Mouse (Mus musculus) CD4-positive helper T cell, adult 2 months (primary cell): ENCODE data around the gene Dusp1.

Experiments
- DNase-seq: peaks from one replicate; pipeline ENCODE4 v3.0.0-alpha.2; 2012; ENCODE audit warnings: low read depth, missing footprints, low spot score

Gene Dusp1

DNA sequence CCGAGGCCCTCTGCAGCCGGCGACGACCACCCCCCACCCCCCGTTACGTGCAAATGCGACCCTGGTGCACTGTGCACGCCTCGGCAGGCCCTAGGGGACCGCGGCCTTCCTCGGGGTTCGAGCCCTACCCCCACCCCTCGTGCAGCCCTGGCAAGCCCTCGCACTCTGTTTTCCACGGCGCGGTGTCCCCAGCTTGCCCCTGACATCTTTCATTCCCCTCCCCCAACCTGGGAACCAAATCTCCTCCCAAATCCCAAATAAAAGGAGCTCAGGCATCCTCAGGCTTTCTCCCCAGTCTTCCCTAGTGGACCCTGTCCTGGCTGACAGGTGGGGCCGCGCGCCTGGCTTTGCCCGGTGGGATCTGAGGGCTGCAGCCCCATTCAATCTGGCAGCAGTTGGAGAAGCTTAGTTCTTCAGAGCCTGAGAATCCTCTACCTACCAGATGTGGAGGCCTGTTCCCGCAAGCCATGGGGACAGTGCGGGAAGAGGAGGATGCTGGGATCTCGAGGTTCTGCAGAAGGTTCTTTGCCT is at the start of gene Dusp1:
TSS of gene Dusp1 (minus strand) at position 478 of the 531 bp plus-strand sequence.
- no peak for DNase-seq

DNA sequence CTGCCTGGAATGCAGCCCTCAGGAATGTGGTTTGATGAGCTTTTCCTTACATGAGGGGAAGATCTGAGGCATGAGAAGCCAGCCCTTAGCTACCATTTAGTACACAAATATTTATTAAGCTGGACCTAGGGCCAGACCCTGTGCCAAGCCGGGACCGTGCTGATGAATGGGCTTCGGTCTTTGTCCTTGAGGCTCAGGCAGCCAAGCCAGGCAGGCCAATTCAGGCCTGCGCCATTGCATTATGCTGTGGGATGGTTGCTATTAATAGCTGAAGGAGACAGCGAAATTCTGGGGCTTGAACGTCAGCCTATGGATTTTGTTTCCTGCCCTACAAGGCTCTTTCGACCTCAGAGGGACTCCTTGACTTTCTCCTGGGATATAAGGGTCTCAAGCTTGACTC is 49.4 kb upstream of the Dusp1 start:
- no peak for DNase-seq

DNA sequence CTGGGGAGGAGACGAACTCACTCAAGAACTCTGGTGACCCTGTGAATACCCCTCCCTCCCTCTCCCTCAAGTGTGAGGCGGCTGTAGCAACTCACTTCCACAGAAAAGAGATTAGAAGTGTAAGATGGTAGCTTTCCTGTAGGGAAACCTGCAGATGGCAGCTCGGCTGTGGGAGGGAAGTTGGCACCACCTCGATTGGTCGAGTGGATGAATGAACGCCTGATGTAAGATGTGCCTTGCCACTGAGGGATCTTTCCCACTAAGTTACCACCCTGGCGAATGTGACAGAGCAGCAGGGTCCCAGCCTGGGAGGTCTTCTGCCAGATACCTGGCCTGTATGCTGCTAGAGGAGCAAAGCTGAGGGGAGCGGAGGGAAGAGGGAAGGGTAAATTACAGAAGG is 47.9 kb upstream of the Dusp1 start:
- no peak for DNase-seq

DNA sequence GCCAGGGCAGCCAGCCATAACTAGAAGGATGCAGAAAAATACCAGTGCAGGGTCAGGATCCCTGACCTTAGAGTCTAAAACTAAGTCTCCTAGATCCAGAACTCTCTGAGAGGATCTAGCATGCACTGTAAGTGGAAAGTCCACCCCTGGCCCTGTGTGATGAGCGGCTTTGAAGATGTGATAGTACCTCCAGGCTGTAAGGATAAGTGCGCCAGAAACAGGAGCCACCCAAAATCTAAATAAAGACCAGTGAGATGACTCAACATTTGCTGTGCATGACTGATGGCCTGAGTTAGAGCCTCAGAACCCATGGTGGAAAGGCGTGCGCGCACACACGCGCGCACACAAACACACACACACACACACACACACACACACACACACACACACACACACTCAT is 46.9 kb upstream of the Dusp1 start:
- DNase-seq = no peak

DNA sequence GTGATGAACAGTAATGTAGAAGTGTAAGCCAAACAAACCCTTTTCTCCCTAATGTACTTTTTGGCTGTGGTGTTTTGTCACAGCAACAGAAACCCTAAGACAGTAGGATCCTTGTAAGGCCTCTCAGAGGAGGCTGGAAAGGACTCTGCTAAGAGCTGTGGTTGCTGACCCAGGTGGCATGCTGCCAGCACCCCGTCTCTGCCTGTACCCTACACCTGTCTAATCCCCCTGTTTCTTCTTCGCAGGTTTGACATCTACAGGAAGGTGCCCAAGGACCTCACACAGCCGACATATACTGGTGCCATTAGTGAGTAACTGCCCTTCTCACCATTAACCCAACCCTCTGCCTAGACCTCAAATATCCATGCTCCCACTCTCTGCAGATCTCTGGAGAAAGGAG is 46.4 kb upstream of the Dusp1 start:
- no peak for DNase-seq

DNA sequence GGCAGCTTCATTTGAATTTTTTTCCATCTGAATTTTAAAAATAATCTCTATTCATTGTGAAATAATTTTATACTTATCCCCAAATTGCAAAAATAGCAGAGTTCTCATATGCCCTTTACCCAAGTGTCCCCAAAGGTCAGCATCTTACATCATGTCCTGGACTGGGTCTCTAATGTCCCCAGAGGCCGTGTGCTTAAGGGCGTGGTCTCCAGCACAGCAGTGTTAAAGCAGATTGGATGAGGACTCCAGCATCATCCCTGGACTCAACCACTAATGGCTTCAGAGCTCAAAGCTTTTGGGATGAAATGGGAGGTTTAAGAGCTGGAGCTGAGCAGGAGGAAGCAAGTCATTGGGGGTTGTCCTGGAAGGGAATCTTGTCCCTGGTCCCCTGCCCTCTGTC is 44.6 kb upstream of the Dusp1 start:
- no peak for DNase-seq

DNA sequence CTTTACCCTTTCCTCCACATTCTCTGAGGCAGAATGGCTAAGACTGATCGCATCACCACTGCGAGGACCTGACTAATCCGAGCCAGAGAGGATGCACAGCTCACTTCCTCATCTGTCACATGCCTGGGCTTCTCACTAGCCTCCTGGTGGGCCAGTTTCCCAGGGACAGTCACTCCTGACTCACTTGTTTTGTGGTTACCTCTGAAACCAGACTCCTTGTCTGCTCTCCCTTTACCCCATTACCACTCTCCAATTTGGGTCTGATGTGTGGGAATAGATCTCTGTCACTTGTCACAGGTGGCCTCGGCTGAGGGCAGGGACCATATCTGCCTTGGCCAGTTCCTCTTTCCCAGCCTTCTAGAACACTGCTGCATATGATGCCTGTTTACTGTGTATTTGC is 43.7 kb upstream of the Dusp1 start:
- DNase-seq = no peak

DNA sequence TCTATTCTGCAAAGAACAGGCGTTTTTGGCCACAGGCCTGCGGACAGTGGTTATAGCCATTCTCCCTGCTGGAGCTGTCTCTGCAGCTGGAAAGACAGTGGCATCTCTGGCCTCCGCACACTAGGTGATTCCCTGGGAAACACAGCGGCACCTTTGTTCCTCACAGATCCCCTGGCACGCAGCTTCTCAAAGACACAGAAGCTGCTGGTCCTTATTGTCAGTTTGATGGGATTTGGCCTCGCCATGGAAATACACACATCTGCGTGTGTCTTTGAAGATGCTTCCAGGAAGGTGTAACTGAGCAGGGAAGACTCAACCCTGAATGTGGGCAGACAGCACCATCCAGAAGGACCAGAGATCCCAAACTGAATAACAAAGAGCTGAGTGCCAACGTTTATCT is 41.4 kb upstream of the Dusp1 start:
- DNase-seq = no peak

DNA sequence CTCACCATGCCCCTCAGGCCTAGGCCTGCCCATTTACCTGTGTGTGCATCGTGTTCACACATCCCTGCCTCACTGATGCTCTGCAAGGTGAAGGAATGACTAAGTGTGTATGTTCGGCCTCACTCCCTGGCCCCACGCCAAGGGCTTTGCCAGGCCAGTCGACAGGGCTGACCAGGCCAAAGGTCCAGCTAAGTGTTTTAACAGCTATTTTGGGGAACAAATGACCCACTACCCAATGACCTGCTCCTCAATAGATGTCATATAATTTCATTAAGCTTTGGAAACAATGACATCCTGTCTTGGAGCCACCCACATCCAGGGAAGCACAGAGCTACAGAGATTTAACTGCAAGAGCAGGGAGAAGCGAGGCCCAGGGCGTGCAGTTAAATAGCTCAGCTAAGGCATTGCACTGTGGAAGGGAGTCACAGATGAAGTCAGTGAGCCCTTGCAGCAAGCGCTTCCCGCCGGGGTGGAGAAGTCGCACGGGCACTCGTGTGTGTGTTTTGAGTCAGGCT is 40.5 kb upstream of the Dusp1 start:
- no peak for DNase-seq

DNA sequence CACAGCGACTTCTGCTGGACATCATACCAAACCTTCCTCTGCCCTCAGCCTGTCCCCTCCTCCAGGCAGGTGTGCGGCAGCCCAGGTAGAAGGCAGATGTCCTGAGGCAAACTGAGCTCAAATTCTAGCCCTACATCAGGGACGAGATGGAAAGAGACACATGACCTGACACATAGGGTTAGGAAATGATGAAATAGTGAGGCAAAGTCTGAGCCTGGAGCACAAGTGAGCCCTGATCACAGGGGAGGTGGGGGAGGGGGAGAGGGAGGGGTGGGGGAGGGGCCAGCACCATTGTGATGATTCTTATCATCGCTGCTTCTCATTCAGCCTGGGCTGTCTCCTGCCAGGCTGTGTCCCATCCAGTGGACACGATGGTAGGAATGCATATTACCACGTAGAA is 40.0 kb upstream of the Dusp1 start:
- no peak for DNase-seq

DNA sequence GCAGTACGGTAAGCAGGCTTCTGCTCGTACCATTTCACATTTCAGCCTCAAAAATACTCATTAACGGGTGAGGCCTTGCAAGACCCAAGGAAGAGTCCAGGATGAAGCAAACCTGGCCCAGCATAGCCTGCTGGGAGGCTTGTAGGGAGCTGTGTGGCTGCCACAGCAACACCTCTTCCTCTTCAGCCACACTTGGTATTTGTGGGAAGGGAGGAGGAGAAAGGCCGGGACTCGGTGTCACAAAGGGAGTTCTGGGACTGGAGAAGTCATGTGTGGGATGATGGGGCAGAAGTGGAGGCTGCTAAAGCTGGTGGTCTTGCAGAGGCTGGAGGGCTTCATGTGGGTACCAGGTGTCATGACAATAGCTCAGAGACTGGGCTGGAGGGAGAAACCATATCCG is 39.6 kb upstream of the Dusp1 start:
- no peak for DNase-seq

DNA sequence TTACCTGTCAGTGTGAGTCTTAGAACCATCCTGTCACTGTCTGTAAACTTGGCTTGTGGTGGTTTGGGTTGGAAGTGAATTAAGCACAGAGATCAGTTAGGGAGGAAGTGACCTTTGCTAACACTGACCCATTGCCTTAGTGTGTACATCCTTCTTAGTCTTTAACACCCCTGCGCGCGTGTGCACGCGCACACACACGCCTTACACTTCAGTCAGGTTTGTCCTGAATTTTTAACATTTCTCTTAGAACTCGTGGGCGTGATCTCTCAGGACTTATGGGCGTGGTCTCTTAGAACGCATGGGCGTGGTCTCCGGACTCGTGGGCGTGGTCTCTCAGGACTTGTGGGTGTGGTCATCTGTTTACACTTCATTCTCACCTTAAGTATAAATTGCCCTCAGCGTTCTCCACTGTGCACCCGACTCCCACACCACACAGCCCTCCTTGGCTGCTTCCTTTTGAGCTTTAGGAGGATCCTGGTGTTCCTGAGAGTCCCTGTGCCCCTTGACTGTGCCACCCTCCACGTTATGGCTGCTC is 39.1 kb upstream of the Dusp1 start:
- DNase-seq = no peak

DNA sequence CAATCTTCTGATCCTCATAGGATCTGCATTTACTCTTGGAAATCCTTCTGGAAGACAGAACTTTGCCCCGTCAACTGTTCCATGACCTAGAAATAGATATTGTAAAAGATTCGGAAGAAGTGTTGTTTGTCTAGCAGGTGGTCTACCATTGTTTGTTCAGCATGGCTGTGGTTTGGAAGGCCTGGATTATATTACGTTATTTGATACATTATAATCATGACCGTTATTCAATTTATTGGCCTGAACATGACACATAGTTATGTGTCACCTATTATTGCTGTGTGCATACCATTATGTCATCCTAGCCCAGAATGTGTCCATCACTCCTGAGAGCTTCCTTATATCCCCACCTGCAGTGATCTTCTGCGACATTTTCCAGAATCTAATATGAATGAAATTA is 36.9 kb upstream of the Dusp1 start:
- DNase-seq = no peak

DNA sequence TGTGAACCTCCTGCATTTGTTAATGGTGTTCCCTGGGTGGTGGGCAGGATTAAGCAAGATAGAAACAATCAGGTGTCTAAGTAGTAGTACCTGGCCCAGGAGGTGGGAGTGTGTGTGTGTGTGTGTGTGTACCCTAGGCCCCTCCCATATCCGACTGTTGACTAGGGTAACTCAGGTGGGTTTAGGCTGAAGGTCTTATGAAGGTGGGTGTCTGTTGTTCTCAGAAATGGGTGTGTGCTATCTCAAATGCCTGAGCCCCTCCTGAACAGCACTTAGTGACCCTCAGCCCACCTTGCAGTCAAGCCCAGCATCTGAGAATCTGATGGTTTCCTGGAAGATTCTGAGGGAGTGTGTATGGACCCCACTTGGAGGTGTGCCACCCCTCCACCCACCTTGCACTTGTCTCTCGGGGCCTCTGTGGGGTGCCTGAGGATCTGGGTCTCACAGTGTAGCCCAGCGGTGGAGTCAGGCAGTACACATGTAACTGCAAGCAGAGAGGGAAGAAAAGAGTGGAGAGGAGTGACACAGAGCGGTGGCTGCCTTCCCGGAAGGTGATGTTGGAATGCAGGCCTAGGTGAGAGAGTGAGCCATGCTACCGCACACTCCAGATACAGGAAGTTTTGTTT is 35.0 kb upstream of the Dusp1 start:
- DNase-seq = no peak

DNA sequence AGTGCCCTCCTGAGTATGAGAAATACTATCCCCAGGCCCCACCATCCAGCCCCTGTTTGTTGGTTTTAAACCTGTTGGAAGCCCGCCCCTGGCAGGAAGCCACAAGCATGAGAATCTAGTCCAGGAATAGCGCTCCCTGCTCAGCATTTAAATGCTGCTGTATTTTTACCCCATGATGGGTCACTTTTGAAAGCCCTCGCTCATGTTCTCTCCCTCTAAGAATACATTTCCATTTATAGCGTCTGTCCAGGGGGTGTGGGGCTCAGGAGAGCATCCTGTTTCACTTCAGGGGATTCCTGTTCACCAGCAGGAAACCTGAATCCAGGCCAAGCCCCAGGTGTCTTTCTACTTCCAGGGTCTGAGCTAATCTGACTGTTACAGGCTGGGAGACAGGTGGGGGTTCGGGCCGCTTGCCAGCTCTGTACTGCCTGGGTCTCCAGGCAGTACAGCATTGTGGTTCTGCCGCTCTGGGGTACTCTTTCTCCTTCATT is 34.3 kb upstream of the Dusp1 start:
- DNase-seq = no peak

DNA sequence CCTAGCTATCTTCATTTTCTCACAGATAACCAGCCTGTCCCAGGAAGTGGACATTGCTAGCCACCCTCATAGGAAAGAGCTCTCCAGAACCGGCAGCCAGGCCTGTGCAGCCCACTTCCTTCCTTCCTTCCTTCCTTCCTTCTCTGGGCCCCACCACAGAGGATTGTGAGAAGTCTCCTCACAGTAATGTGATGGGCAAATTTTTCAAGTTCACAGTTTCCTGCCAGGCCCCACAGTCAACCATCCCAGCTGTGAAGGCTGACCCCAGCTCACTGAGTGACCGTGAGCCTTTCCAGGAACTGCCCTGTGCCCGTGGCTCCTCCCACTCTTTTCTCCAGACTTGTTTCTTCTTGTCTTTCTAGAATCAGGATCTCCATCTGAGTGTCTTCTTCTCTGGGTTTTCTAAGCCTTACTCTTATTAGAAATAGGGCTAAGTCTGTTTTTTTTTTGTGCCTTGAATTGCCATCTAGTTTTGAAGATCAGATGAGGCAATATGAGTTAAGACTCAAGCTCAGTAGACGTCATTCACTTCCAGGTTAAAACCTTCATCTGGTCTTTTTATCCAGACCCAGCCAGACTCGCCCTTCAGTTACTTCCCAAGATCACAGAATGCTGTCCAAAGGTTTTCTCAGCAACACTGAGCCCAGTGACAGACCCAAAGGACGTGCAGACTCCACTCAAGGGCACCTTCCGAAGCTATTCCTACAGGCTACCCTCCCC is 33.7 kb upstream of the Dusp1 start:
- peak; percentile 19 for DNase-seq

DNA sequence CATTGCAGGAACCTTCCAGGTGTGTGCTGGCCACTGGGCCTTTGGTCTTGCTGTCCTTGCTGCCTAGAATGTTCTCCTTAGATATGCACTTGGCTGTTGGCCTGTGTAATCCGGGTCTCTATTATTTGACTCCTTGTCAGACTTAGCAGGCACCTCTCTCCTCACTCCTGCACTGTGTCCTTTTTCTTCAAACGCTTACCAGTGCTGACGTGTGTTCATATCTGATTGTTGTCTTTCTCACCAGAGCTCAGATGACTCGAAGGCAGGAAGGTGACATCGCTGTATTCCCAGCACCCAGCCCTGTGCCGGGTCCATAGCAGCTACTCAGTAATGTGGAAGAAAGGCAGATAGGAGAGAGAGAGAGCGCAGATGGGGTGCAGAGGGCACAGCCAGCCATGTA is 33.0 kb upstream of the Dusp1 start:
- DNase-seq = peak; percentile 29

DNA sequence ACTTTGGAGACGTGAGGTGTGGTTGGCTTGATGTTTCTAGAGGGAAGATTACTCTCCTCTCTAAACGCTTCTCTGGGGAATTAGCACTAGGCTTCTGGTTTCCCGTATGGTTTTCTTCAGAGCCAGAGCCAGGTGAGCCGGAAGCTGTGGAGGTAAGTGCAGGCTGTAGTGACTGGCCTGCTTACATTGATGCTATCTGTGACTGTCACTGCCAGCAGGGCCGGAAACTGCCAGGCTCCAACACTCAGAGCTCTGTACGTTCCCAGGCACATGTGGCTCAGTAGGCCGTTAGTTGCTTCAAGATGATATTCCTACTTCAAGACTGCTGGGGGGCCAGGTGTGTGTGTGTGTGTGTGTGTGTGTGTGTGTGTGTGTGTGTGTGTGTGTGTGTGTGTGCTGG is 32.2 kb upstream of the Dusp1 start:
- peak; percentile 26 for DNase-seq

DNA sequence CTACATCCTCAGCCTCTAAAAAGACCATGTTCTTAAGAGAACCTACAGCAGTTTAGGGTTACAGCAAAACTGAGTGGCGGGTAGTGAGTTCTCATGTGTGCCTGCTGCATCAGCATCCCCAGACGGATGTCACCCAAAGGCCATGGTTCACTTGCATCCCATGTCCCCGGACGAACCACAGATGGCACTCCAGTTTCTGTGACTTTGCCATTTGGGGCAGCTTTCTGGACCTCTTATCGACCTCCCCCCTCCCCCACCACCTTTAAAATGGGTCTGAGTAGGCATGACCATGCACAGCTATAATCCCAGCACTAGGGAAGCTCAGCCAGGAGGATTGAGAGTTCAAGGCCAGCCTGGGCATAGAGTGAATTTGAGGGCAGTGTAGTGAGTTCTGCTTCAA is 31.3 kb upstream of the Dusp1 start:
- no peak for DNase-seq

DNA sequence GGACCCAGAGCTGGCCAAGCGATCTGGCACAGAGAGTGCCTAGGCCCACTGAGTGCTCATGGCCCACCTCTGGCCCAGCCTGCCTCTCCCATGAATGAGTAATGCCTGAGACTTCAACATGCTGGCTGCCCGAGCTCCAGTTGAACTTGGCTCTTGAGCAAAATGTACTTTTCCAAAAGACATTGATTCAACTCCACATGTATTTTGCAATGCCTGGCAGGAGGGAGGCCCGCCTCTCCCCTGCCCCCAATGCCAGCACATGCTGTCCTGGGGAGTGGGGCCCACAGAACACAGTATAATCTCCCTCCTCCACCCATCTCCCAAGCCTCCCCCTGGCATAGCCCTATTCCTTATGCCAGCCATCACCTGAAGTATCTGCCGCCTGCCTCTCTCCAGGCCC is 30.6 kb upstream of the Dusp1 start:
- no peak for DNase-seq

DNA sequence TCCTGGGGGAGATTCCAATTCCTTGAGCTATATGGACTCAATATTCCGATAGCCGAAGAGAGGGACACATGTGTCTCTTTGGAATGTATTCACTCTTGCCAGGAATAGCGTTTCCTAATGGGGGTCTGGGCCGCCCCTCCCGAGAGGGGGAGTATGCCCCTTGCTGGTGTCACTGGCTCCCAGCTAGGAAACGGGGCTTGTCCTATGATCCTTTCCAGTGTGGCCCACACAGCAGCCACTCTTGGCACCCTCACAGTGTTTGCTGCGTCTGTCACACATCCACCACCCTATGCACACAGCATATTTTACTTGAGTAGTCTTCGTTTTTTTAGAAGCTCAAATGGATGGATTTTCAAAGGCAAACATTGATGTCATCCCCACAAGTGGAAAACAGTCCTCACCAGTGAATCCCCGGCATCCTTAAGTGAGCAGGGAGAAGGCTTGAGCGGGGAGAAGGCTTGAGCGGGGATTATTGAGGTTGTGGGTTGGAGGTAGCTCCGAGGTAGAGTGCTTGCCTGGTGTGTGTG is 26.1 kb upstream of the Dusp1 start:
- DNase-seq = no peak

DNA sequence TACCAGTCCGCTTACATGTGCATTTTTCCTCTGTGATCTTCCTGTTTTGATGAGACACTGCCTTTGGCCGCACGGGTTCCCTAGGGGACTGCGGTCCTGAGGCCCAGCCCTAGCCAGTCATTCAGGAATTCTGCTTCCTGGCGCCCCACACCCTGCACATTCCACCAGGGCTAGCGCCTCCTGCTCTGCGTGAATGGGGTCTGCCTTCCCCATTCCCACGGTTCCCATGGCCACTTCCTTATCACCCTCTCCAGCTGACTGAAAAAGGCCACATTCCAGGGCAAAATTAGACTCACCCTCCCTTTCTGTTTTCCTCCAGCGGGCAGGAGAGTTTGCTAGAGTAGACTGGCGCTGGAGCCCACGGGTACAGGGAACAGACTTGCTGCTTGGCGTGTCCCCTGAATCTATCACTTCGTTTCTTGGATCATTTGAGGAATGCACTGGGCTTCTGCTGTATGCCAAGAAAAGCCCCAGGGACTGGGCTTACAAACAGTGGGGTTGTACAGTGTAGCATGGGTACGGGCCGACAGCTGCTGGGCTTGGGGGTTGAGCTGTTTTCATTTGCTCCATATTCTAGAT is 22.7 kb upstream of the Dusp1 start:
- DNase-seq = no peak
